Mouse (Mus musculus): Measurements from ENCODE around the gene Nme1. TPM values are rescaled to one million over a fixed set of nuclear protein-coding genes. Genes with fewer than 3 reads are reported as not detected.

Gene Nme1
- polyA plus RNA-seq (2014; fragmentation: Illumina TruSeq; extraction: RNeasy Lipid Tissue Mini Kit (QIAGEN cat#74804)), result 10.7 TPM

DNA sequence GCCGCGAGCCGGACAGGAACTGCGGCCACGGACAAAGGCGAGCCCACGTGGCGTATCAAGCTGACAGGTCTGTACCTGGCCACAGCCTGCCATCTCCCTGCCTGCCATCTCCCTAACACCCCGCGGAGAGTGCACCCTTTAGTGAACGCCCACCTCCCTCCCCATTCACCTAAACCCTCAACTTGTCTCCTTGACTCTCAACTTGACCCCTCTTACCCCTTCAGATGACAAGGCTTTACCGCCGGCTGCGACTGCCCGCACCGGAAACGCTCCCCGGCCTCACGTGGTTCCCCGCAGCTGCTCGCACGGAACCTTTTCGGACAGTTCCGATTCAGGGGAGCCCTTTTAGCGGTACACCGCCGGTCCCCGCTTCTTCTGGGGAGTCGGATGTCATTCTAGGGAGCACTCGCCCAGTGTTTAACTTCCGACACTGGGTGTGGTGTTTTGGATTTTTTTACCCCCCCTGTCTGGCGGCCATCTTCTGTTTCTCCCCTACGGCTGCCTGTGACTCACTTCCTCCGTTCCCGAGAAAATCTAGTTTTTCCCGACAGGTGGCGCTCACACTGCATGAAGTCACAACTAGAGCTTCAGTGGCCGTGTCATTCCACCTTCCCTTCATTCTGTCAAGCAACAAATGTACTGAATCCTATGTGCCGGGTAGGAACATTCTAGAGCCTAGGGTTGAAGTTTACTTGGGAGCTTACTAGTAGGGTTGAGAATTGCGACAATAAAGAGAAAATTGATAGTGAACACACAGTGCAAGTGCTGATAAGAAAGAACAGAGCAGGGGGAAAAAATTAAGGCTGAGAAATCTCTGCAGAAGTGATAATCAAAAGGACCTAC, at the start of gene Nme1, which contains the start of gene Gm20390:
Nme1 (minus strand) TSS at position 517 of the 843 bp plus-strand sequence.
Gm20390 (minus strand) TSS at position 289 of the 843 bp plus-strand sequence.

DNA sequence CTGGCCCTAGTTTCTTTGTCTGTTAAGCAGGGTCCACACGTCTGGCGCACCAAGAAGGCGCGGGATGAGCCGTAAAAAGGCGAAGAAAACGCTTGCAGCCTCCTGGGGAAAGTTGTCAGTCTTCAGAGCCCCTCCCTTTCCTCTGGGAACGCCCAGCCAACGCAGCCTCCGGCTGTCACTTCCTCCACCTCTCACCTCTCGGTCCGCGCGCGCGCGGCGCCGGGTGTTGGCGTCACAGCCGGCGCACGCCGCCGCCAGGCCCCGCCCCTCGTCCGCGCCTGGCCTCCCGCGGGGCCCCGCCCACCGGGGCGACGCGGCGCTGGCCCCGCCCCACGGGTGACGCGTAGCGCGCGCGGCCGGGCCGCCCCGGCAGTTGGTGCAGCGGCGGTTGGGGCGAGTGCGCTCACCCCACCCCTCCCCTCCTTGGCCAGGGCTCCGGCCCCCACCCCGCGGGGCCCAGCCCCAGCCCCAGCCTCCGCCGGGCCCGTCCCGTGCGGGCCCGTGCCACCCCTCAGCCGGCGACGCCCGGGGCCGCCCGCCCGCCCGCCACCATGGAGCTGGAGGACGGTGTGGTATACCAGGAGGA, 27.5 kb upstream of the Nme1 start, which contains the start of gene Spag9:
Spag9 (plus strand) TSS at position 372 of the 586 bp plus-strand sequence.

DNA sequence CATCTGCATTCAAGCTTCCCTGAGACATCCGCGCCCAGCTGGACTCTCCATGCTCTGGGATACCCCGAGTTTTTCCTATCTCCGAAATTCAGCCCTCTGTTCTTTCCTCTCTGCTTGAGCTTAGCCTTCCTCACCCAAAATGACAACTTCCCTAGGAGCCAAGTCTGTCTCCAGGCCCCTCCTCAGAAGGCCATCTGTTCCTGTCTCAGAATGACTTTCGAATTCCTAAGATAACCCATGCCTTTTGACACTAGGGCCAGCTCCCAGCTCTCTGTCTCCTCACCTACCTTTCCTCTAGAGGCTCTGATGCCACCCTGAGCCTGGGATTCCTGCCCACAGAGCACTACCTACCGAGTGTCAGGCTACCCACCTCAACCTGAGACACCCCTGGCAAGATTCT, 12.2 kb downstream of the Nme1 start, which contains the start of gene Nme2:
Nme2 (minus strand) TSS at position 101 of the 400 bp plus-strand sequence.

Other genes with a start within 250 kb of the Nme1 start
- 73.7 TPM for gene Utp18, start 82.8 kb downstream of the Nme1 start, polyA plus RNA-seq (2014; fragmentation: Illumina TruSeq; extraction: RNeasy Lipid Tissue Mini Kit (QIAGEN cat#74804))
- 152 TPM for gene Mbtd1, start 82.7 kb downstream of the Nme1 start, polyA plus RNA-seq (2014; fragmentation: Illumina TruSeq; extraction: RNeasy Lipid Tissue Mini Kit (QIAGEN cat#74804))
- 129 TPM for gene Nme2, start 12.3 kb downstream of the Nme1 start, polyA plus RNA-seq (2014; fragmentation: Illumina TruSeq; extraction: RNeasy Lipid Tissue Mini Kit (QIAGEN cat#74804))
- gene Gm20390, start 228 bp downstream of the Nme1 start, polyA plus RNA-seq (2014; fragmentation: Illumina TruSeq; extraction: RNeasy Lipid Tissue Mini Kit (QIAGEN cat#74804)), result not detected
- gene Spag9, start 27.6 kb upstream of the Nme1 start, polyA plus RNA-seq (2014; fragmentation: Illumina TruSeq; extraction: RNeasy Lipid Tissue Mini Kit (QIAGEN cat#74804)), result 145 TPM
- gene Tob1, start 242.9 kb upstream of the Nme1 start, polyA plus RNA-seq (2014; fragmentation: Illumina TruSeq; extraction: RNeasy Lipid Tissue Mini Kit (QIAGEN cat#74804)), result 203 TPM

Measured in ovary, adult 10 weeks (tissue).